Mouse (Mus musculus): ENCODE results near the gene Acyp1.

Acyp1 gene

DNA sequence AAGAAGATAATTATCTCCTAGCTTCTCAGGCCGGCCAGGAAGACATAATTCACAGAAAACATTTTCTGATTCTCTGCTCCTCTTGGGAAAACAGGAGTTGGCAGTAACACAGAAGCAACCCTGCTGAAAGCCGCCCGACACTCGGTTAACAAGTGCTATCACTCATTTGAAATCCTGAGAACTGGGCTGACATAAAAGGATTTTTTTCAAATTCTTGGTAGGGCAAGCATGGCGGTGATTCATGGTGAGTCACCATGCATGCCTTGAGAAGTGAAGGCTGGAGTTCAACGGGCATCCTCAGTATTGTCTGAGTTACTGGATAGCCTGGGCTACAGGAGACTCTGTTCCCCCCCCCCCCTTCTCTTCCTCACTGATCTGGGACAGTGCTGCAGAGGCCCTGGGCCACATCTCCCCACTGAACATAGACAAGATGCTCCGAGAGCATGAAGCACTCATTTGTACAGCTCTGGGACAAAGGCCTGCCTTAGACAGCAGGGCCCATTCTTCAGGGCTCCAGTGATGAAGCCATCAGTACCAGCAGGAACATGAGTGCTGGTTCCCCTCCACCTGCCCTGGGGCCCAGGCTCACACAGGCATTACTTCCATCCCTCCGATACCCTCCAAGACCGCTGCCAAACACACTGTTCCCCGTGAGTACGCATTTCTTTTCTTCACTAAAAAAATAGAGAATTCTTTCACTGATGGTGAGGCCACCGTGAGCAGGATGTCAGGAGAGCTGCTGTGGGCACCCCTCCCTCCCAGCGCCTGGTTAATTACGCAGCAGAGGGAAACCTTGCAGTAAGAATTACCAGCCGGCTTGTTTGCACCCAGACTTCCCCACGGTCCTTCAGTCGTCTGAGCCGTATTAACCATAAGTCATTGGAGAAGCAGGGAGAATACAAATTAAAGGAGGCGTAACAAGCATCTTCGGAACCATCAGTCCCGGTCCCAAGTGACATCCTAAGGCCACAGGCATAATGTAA lies 54.6 kb downstream of the Acyp1 start:
- peak; percentile 73 for DNase-seq (ENCODE audit: low read depth)

DNA sequence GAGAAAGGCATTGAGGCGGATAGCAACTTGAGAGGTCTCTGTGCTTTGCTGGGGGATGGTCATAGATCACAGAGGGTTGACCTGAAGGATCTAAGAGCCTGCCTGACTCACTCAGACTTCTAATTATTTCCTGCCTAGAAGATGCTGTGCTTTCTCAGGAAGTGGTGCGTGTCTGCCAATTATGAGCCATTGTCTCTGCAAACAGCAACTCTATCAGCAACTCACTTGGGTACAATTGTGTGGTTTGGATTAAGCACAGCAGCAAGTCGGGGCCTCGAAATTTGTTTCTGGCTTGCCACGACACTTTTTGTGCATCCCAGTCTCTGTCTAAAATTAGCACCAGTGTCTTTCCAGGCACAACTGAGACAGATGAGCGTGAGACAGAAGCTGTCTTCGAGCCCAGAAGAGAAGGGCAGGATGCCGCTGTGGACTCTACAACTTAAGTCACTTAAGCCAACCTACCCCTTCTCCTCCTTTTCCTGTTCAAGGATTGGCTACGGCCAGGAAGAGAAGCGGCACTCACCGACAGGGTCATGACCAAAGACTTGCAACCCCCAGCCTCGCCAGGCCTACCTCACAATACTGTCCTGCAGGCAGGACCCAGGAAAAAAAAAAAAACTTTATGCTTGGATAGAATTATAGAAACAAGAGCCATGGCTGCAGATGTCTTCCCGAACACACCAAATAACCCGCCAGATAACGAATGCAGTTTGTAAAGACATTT lies 60.2 kb downstream of the Acyp1 start:
- peak; percentile 67 for DNase-seq (ENCODE audit: low read depth)

DNA sequence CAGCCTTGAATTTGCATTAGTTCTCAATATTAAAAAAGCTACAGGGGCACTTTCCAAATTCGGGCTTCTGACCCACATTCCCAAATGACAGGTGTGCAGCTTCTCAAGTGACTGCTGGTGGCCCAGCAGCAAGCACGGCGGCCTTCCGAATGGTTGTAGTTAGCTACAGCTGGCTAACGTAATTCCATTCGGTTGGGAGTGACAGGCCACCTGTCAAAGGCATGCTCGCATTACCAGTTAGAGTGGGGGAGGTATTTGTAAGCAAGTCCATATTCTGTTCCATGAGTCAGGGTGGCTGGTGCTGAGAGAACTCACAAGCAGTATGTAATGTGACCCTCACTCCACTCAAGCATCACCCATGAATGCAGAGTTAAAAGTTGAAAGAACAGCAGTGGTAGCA lies 61.0 kb downstream of the Acyp1 start:
- DNase-seq (ENCODE audit: low read depth): no peak
